Mouse (Mus musculus) cerebellum, adult 11 months (tissue): Measurements from ENCODE around the gene Bmt2.
A peak's percentile ranks its signal among the peaks of the same experiment; 100 is the strongest.

Experiments
- DNase-seq: peaks from one replicate; pipeline ENCODE4 v3.0.0; 2022

Bmt2 gene

GRCm38 (mm10) chr6:13614568-13614967 is 63.2 kb downstream of the Bmt2 start:
- DNase-seq = no peak

- DNase-seq = no peak
Measured at GRCm38 (mm10) chr6:13613671-13614070, 64.1 kb downstream of the Bmt2 start.

- DNase-seq = no peak
Measured at GRCm38 (mm10) chr6:13610869-13611268, 66.9 kb downstream of the Bmt2 start.

- no peak for DNase-seq
Measured at GRCm38 (mm10) chr6:13609353-13610140, 68.2 kb downstream of the Bmt2 start.

GRCm38 (mm10) chr6:13607621-13608493 is 69.9 kb downstream of the Bmt2 start, which contains the start of gene Tmem168:
Gene Tmem168 (minus strand): TSS chr6:13608100.
- DNase-seq = peak; percentile 92

- no peak for DNase-seq
Measured at GRCm38 (mm10) chr6:13606921-13607620, 70.7 kb downstream of the Bmt2 start.

- DNase-seq = no peak
Measured at GRCm38 (mm10) chr6:13606394-13606793, 71.4 kb downstream of the Bmt2 start.

GRCm38 (mm10) chr6:13603134-13603533 is 74.6 kb downstream of the Bmt2 start:
- DNase-seq = no peak

- no peak for DNase-seq
Measured at GRCm38 (mm10) chr6:13601587-13601986, 76.2 kb downstream of the Bmt2 start.

GRCm38 (mm10) chr6:13598239-13598923 is 79.4 kb downstream of the Bmt2 start:
- DNase-seq = no peak

- no peak for DNase-seq
Measured at GRCm38 (mm10) chr6:13592729-13593345, 84.9 kb downstream of the Bmt2 start.

- DNase-seq = no peak
Measured at GRCm38 (mm10) chr6:13586560-13586959, 91.2 kb downstream of the Bmt2 start.

GRCm38 (mm10) chr6:13586154-13586553 is 91.6 kb downstream of the Bmt2 start:
- no peak for DNase-seq

- no peak for DNase-seq
Measured at GRCm38 (mm10) chr6:13584788-13585187, 93.0 kb downstream of the Bmt2 start.

- no peak for DNase-seq
Measured at GRCm38 (mm10) chr6:13582075-13582474, 95.7 kb downstream of the Bmt2 start.
